Mouse (Mus musculus) forebrain, embryonic 14.5 days (tissue): ENCODE data around the gene Sp9. TPM values are rescaled to one million over a fixed set of nuclear protein-coding genes. Genes with fewer than 3 reads are reported as not detected.

Source experiments
- ATAC-seq: fragments of 200-750 bp; cut with Nextera tagmentation; 2 replicates; pipeline ENCODE4 v1.8.0; 2017; ENCODE audit warnings: mild to moderate bottlenecking, moderate library complexity
- DNase-seq: peaks from one replicate; pipeline ENCODE4 v3.0.0-alpha.2; 2015; ENCODE audit warnings: low spot score
- H3K27ac ChIP-seq: fragments of 300-500 bp; sonication (generic); 2 replicates; pipeline ENCODE4 v1.5.1; 2014; ENCODE audit warnings: low read depth, mild to moderate bottlenecking, control low read depth, low read length, moderate library complexity
- H3K27me3 ChIP-seq: fragments of 300-500 bp; sonication (generic); replicated peaks from 2 replicates; pipeline ENCODE4 v1.6.1; 2014; ENCODE audit warnings: low read length, control low read depth, mixed read lengths; ENCODE audit not compliant: control insufficient read depth, insufficient read depth
- H3K36me3 ChIP-seq: fragments of 300-500 bp; sonication (generic); 2 replicates; pipeline ENCODE4 v1.6.1; 2014; ENCODE audit warnings: low read length, control low read depth; ENCODE audit not compliant: control insufficient read depth, insufficient read depth
- H3K4me1 ChIP-seq: fragments of 300-500 bp; sonication (generic); 2 replicates; pipeline ENCODE4 v1.6.1; 2014; ENCODE audit warnings: antibody characterized with exemption, low read length, control low read depth; ENCODE audit not compliant: control insufficient read depth, insufficient read depth
- H3K4me2 ChIP-seq: fragments of 300-500 bp; sonication (generic); 2 replicates; pipeline ENCODE4 v1.6.1; 2014; ENCODE audit warnings: mild to moderate bottlenecking, control low read depth, low read length
- H3K4me3 ChIP-seq: fragments of 300-500 bp; sonication (generic); 2 replicates; pipeline ENCODE4 v1.5.1; 2014; ENCODE audit warnings: low read depth, low read length, control low read depth
- H3K9ac ChIP-seq: fragments of 300-500 bp; sonication (generic); 2 replicates; pipeline ENCODE4 v1.6.1; 2014; ENCODE audit warnings: mild to moderate bottlenecking, low read length, control low read depth, moderate library complexity
- H3K9me3 ChIP-seq: fragments of 300-500 bp; sonication (generic); replicated peaks from 2 replicates; pipeline ENCODE4 v1.6.1; 2016; ENCODE audit warnings: low read length, control low read depth, mixed read lengths; ENCODE audit not compliant: control insufficient read depth
- WGBS: fragments of 180-500 bp; shearing (Covaris S2); extraction: QIAGEN DNeasy Blood & Tissue Kit; methylation state at CpG from one replicate; pipeline ENCODE4 v1.1.7; 2014; 5-methylcytosine and 5-hydroxymethylcytosine counted together
- polyA plus RNA-seq: library from polyadenylated mRNA; unstranded; fragments of >200 nt; fragmentation: Nextera tagmentation; extraction: Ambion mirVana; gene quantifications from 2 replicates; pipeline ENCODE4 v1.2.1, GENCODE M21; 2014

Gene Sp9
- polyA plus RNA-seq, 1 experiment from 2014 or later = 10.9 TPM

DNA sequence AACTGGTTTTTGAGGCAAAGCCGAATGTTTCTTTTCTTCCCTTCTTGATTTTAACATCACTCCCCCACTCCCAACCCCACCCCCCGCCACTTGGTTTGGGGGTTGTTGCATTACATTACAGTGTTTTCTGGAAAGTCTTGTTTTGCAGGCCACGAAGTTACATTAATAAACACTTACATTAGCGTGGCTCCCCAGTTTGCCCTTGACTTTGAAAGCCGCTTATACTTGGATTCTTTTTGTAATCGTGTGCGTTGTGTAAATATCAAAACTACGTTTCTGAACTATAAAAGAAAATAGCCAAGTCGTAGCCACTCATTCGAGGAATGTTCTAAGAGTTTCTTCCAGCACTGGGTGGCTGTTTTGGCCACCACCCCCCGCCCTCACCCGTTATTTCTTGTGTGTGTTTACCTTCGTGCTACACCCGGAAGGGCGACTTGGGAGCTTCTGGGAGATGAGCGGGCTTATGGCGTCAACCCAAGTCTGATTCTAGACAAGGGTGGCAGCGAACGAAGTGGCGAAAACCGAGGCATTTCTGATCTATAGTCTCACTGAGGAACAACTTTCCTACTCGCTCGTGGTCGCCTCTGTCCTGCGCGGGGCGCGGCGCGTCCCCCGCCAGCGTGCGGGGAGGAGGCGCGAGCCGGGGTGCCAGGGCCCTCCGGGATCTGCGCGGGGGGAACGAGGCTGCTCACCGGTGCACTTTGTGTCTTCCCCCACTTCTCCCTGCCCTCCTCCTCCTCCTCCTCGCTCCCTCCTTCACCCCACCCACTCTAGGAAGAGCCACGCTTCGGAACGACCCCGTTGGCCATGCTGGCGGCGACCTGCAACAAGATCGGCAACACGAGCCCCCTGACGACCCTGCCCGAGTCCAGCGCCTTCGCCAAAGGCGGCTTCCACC, 875 bp downstream of the Sp9 start:
- ATAC-seq (no peak), DNase-seq (peak; percentile 38)
- WGBS = under 1% methylated on average over 48 of the region's 55 CpGs
- Histone ChIP-seq H3K4me3 (peak overlapping the region; percentile 51), H3K9ac (peak overlapping the region; percentile 77), H3K27me3 (peaks cover 52% of the 10 kb centered on the region), H3K36me3 (peaks cover 13% of the 10 kb centered on the region; the same call in 1 of the 2 replicates), H3K27ac (peak overlapping the region; percentile 87), H3K9me3 (no peaks in the 10 kb centered on the region), H3K4me2 (peak overlapping the region; percentile 56), H3K4me1 (peaks cover 10% of the 10 kb centered on the region)

DNA sequence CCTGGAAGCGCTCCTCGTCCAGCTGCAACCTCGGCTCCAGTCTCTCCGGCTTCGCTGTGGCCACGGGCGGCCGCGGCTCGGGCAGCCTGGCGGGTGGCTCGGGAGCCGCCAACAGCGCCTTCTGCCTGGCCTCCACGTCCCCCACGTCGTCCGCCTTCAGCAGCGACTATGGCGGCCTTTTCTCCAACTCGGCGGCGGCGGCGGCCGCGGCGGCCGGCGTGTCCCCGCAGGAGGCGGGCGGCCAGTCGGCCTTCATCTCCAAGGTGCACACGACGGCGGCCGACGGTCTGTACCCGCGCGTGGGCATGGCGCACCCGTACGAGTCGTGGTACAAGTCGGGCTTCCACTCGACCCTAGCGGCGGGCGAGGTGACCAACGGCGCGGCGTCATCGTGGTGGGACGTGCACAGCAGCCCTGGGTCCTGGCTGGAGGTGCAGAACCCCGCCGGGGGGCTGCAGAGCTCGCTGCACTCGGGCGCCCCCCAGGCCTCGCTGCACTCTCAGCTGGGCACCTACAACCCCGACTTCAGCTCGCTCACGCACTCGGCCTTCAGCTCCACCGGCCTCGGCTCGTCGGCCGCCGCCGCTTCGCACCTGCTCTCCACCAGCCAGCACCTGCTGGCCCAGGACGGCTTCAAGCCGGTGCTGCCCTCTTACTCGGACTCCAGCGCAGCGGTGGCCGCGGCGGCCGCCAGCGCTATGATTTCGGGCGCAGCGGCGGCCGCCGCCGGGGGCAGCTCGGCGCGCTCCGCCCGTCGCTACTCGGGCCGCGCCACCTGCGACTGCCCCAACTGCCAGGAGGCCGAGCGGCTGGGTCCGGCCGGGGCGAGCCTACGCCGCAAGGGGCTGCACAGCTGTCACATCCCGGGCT, 1.8 kb downstream of the Sp9 start:
- peaks cover 10% of the 10 kb centered on the region for H3K4me1 ChIP-seq
- H3K9ac ChIP-seq = peak overlapping the region; percentile 77
- peaks cover 45% of the 10 kb centered on the region for H3K27me3 ChIP-seq
- ATAC-seq (peak; percentile 8; the same call in 1 of the 2 replicates), DNase-seq (peak; percentile 58)
- WGBS = under 1% methylated on average over 109 of the region's 110 CpGs
- H3K36me3 ChIP-seq = peaks cover 13% of the 10 kb centered on the region; the same call in 1 of the 2 replicates
- H3K4me2 ChIP-seq = peak overlapping the region; percentile 56
- H3K4me3 ChIP-seq = peak overlapping the region; percentile 51
- peak overlapping the region; percentile 87 for H3K27ac ChIP-seq
- no peaks in the 10 kb centered on the region for H3K9me3 ChIP-seq

GRCm38 (mm10) chr2:73274119-73274920, 2.6 kb downstream of the Sp9 start:
- Histone ChIP-seq H3K27ac (peak overlapping the region; percentile 87), H3K9me3 (no peaks in the 10 kb centered on the region), H3K4me3 (peak overlapping the region; percentile 51), H3K27me3 (peaks cover 51% of the 10 kb centered on the region), H3K9ac (peak overlapping the region; percentile 77), H3K36me3 (peaks cover 13% of the 10 kb centered on the region; the same call in 1 of the 2 replicates), H3K4me1 (peaks cover 13% of the 10 kb centered on the region), H3K4me2 (peak overlapping the region; percentile 56)
- under 1% methylated on average over 81 of the region's 88 CpGs for WGBS
- DNase-seq (peak; percentile 45), ATAC-seq (no peak)

- Histone ChIP-seq H3K9me3 (no peaks in the 10 kb centered on the region), H3K36me3 (peaks cover 13% of the 10 kb centered on the region; the same call in 1 of the 2 replicates), H3K4me3 (peak overlapping the region; percentile 34), H3K27me3 (peaks cover 47% of the 10 kb centered on the region), H3K4me2 (peak overlapping the region; percentile 56), H3K9ac (peak overlapping the region; percentile 60), H3K27ac (peak overlapping the region; percentile 92; the same call in 1 of the 2 replicates), H3K4me1 (peaks cover 14% of the 10 kb centered on the region)
- ATAC-seq (no peak), DNase-seq (no peak)
- WGBS = 7% methylated on average over 8 of the region's 8 CpGs
Observed at GRCm38 (mm10) chr2:73275261-73276040, 3.7 kb downstream of the Sp9 start.

- H3K4me1 ChIP-seq = peaks cover 14% of the 10 kb centered on the region; the same call in 1 of the 2 replicates
- H3K9ac ChIP-seq = peak overlapping the region; percentile 60
- ATAC-seq (no peak), DNase-seq (peak; percentile 75)
- H3K27me3 ChIP-seq = peaks cover 46% of the 10 kb centered on the region
- no peaks in the 10 kb centered on the region for H3K9me3 ChIP-seq
- peak overlapping the region; percentile 34 for H3K4me3 ChIP-seq
- WGBS = 0% methylated on average over 6 of the region's 6 CpGs
- H3K4me2 ChIP-seq = peak overlapping the region; percentile 55
- H3K27ac ChIP-seq = peak overlapping the region; percentile 92
- peaks cover 13% of the 10 kb centered on the region; the same call in 1 of the 2 replicates for H3K36me3 ChIP-seq
Observed at GRCm38 (mm10) chr2:73276141-73276571, 4.4 kb downstream of the Sp9 start.

DNA sequence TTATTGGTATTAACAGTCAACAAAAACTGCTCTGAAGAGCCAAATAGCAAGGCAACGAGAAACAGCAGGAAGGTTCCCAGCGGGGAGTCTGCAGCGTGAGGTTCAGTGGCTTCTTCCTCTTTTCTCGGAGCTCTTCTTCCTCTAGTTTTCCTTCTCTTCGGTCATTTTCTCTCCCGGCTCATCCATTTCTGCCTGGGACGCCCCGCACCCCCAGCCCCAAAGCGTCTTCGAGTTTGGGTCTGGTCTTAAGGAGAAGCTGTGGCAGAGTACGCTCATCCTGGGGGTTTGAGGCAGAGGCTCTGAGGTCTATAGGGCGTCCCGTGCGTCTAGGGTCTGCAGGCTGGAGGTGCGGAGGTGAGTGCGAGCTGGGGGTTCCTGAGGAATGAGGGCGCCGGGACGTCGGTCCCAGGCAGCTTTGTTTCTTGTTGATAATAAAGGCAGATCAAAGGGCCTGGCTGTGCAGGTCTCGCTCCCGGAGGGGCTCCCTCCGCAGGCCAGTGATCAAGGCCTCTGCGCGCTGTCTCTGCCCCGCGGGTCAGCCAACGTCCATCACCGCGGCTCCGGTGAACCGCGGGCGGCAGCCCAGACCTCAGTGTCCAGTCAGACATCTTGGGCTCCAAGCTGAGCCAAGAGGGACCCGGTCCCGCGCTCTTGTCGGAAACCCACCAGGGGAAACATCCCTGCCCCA, 5.4 kb downstream of the Sp9 start:
- Histone ChIP-seq H3K27me3 (peaks cover 45% of the 10 kb centered on the region), H3K36me3 (peaks cover 13% of the 10 kb centered on the region; the same call in 1 of the 2 replicates), H3K27ac (peak overlapping the region; percentile 92), H3K9me3 (no peaks in the 10 kb centered on the region), H3K9ac (peak overlapping the region; percentile 72), H3K4me1 (peaks cover 14% of the 10 kb centered on the region; the same call in 1 of the 2 replicates), H3K4me3 (peak overlapping the region; percentile 34), H3K4me2 (peak overlapping the region; percentile 55)
- peak; percentile 59 for DNase-seq
- 0 out of 2 replicates have a peak, but pooled peaks have one; percentile 3 for ATAC-seq
- 2% methylated on average over 38 of the region's 38 CpGs for WGBS

GRCm38 (mm10) chr2:73277709-73278075, 6.0 kb downstream of the Sp9 start:
- Histone ChIP-seq H3K4me1 (peaks cover 14% of the 10 kb centered on the region; the same call in 1 of the 2 replicates), H3K4me2 (peak overlapping the region; percentile 55), H3K27me3 (peaks cover 47% of the 10 kb centered on the region), H3K27ac (peak overlapping the region; percentile 92), H3K4me3 (peak overlapping the region; percentile 34), H3K36me3 (peaks cover 13% of the 10 kb centered on the region; the same call in 1 of the 2 replicates), H3K9ac (peak overlapping the region; percentile 72), H3K9me3 (no peaks in the 10 kb centered on the region)
- DNase-seq (peak; percentile 46), ATAC-seq (no peak)
- WGBS = under 1% methylated on average over 18 of the region's 18 CpGs
